ENCODE assay signal across 26 mouse cellular contexts in the genomic region with DNA sequence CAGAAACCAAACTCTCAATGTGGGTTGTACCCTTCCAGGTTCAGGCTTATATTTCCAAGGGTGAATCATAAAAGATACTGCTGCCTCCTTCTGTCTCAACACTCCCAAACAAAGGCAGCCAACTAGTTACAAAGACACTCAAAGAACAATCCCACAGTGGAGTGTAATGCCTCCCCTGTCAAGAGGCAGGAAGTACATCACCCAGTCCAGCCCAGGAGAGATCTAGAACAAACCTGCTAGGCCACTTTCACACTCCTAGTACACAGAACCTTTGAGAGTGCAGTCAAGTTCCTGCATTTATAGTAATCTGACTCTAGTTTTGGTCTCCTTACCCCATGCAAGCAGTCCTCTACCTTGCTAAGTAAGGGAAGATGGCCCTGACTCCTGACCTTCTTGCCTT. TPM values are rescaled to one million over a fixed set of nuclear protein-coding genes. Genes with fewer than 3 reads are reported as not detected.
A peak's percentile ranks its signal among the peaks of the same experiment; 100 is the strongest.
DNase-seq lines count a peak whose midpoint lies in the region; ATAC-seq and TF ChIP-seq lines count a peak whose summit lies in the region.
"Had no signal": no experiment of that assay in that cellular context is flagged by ENCODE, and none has a peak within 500 bp of the region (broad histone marks: within the 10 kb centered on the region; RNA-seq: fewer than 3 reads in every experiment).

No protein-coding gene starts in this region.

- no peak for TF ChIP-seq CTCF in lung, postnatal 0 days (IDR thresholded peaks at IDR 0.05)

- TF ChIP-seq EP300 in lung, postnatal 0 days (IDR thresholded peaks at IDR 0.05) = peak; percentile 55

- peak; percentile 76 for DNase-seq in heart, adult 11 months
- no peak for DNase-seq in heart, adult 18-20 months
- peak; percentile 80 for DNase-seq in lung, postnatal 0 days (ENCODE audit: low spot score)
- no peak for DNase-seq in lung, postnatal 14 days
- DNase-seq in fat pad, adult 2 months (ENCODE audit: extremely low read depth, low read depth, low spot score) = peak; percentile 14
- DNase-seq in layer of hippocampus, adult 11-12 months (ENCODE audit: low spot score) = no peak
- no peak for DNase-seq in right cerebral cortex, postnatal 10 days (ENCODE audit: low spot score in 2 of 2)
- DNase-seq: cerebellum, adult 11 months; cerebellum, postnatal 10 days; gastrocnemius, postnatal 36 days; heart, postnatal 10 days; kidney, adult 11 months; kidney, postnatal 36 days; liver, embryonic 13.5 days; midbrain, embryonic 14.5 days; retina, postnatal 1 day; thymus, adult 2 months; thymus, postnatal 4 days had no signal

- H3K27ac ChIP-seq in lung, postnatal 0 days (ENCODE audit: low read length) = 0 out of 2 replicates have a peak overlapping the region, but pooled peaks have one; percentile 12
- H3K27ac ChIP-seq: embryonic facial prominence, embryonic 10.5 days; hindbrain, postnatal 0 days; kidney, embryonic 15.5 days; limb, embryonic 13.5 days; liver, embryonic 13.5 days; lung, embryonic 15.5 days; neural tube, embryonic 12.5 days had no signal

- no peak overlapping the region for H3K4me3 ChIP-seq in lung, postnatal 0 days (ENCODE audit: low read depth, low read length)
- H3K4me3 ChIP-seq: embryonic facial prominence, embryonic 10.5 days; heart, embryonic 12.5 days; kidney, embryonic 15.5 days; limb, embryonic 13.5 days; liver, embryonic 13.5 days; lung, embryonic 15.5 days; neural tube, embryonic 12.5 days had no signal

- H3K9ac ChIP-seq in lung, postnatal 0 days (replicated peaks; ENCODE audit: low read depth) = no peak overlapping the region
- H3K9ac ChIP-seq: heart, embryonic 12.5 days; kidney, embryonic 15.5 days; limb, embryonic 13.5 days; liver, embryonic 13.5 days; lung, embryonic 15.5 days; neural tube, embryonic 12.5 days had no signal

- ATAC-seq in lung, postnatal 0 days = peak; percentile 95
- ATAC-seq in megakaryocyte, adult 5-6 weeks (ENCODE audit: poor library complexity, severe bottlenecking) = no peak
- ATAC-seq: hindbrain, postnatal 0 days had no signal

- H3K4me1 ChIP-seq in lung, postnatal 0 days (ENCODE audit: insufficient read depth, low read depth, low read length) = no peaks in the 10 kb centered on the region; the same call in 1 of the 2 replicates
- H3K4me1 ChIP-seq: embryonic facial prominence, embryonic 10.5 days; kidney, embryonic 15.5 days; liver, embryonic 13.5 days; lung, embryonic 15.5 days; neural tube, embryonic 12.5 days had no signal

- H3K9me3 ChIP-seq in lung, postnatal 0 days (ENCODE audit: low read length) = no peaks in the 10 kb centered on the region
- H3K9me3 ChIP-seq: embryonic facial prominence, embryonic 10.5 days; heart, embryonic 12.5 days; kidney, embryonic 15.5 days; limb, embryonic 13.5 days; liver, embryonic 13.5 days; lung, embryonic 15.5 days; neural tube, embryonic 12.5 days had no signal

- H3K27me3 ChIP-seq in lung, postnatal 0 days (replicated peaks; ENCODE audit: insufficient read depth, low read length) = no peaks in the 10 kb centered on the region
- H3K27me3 ChIP-seq: heart, embryonic 12.5 days; kidney, embryonic 15.5 days; limb, embryonic 13.5 days; liver, embryonic 13.5 days; lung, embryonic 15.5 days; neural tube, embryonic 12.5 days had no signal

- H3K4me2 ChIP-seq in lung, postnatal 0 days (replicated peaks; ENCODE audit: low read depth, low read length) = no peak overlapping the region
- H3K4me2 ChIP-seq: heart, embryonic 12.5 days; kidney, embryonic 15.5 days; limb, embryonic 13.5 days; liver, embryonic 13.5 days; lung, embryonic 15.5 days; neural tube, embryonic 12.5 days had no signal

- H3K36me3 ChIP-seq in lung, postnatal 0 days (ENCODE audit: insufficient read depth, low read length) = no peaks in the 10 kb centered on the region
- H3K36me3 ChIP-seq: kidney, embryonic 15.5 days; liver, embryonic 13.5 days; lung, embryonic 15.5 days; neural tube, embryonic 12.5 days had no signal

RNA-seq across cellular contexts. Expression of gene Srpk2, which starts 18.5 kb away (rescaled TPM):
- total RNA-seq in heart, adult 18-20 months (2021) = 10 to 100 TPM; 37.8 to 44.2 TPM
- 38.1 and 43.8 TPM in 2 replicates for polyA plus RNA-seq in lung, postnatal 0 days (2015; fragmentation: Nextera tagmentation; extraction: Ambion mirVana)
- total RNA-seq in megakaryocyte, adult 5-6 weeks (2015) = 42.0 and 46.9 TPM in 2 replicates
- 52.8 and 62.8 TPM in 2 replicates for total RNA-seq in megakaryocyte, adult 5-6 weeks (2017)

Comparison
In these comparisons a context has a peak if more than half of its experiments do, and no peak if none do; other contexts are left out.
1. DNase-seq: peak in heart, adult 11 months (single experiment), lung, postnatal 0 days (single experiment) and fat pad, adult 2 months (single experiment); none in heart, adult 18-20 months (0 of 2), lung, postnatal 14 days (single experiment), layer of hippocampus, adult 11-12 months (single experiment) and right cerebral cortex, postnatal 10 days (0 of 2).